Mouse (Mus musculus) G1E (cell line): ENCODE measurements around the gene Wbp1.

ENCODE experiments used
- CTCF ChIP-seq: IDR thresholded peaks from 2 replicates; pipeline ENCODE4 v1.5.1; 2012; ENCODE audit warnings: low read depth, low read length, inconsistent platforms, mixed read lengths
- GATA1 ChIP-seq: IDR thresholded peaks from 2 replicates; pipeline ENCODE4 v1.6.1; 2012; ENCODE audit warnings: borderline replicate concordance, low read length, inconsistent platforms, mixed read lengths

GRCm38 (mm10) chr6:83119734-83120051 lies 1.7 kb downstream of the Wbp1 start:
- TF ChIP-seq CTCF (no peak), GATA1 (no peak)
